Mouse (Mus musculus): Measurements from ENCODE around the gene Kdr.

GRCm38 (mm10) chr5:75959809-75960208, 18.4 kb downstream of the Kdr start:
- TF ChIP-seq CTCF (IDR thresholded peaks at IDR 0.05) (no peak), EP300 (IDR thresholded peaks at IDR 0.05) (no peak)
